Mouse (Mus musculus) lung, postnatal 36 days (tissue): Measurements from ENCODE around the gene Eef1akmt3.
"Not testable (repeated sequence)": the region's sequence is repeated elsewhere in the genome, so short reads cannot be mapped to it uniquely, and the experiment has no call there.

Source experiments
- DNase-seq: peaks from one replicate; pipeline ENCODE4 v3.0.0; 2022; ENCODE audit warnings: mixed read lengths

The Eef1akmt3 gene

GRCm38 (mm10) chr10:127041274-127041766, at the start of gene Eef1akmt3, which contains the start of gene Mettl1:
Gene Eef1akmt3 (minus strand): TSS chr10:127041513.
Gene Mettl1 (plus strand): TSS chr10:127041414.
- DNase-seq: peak; percentile 30

DNA sequence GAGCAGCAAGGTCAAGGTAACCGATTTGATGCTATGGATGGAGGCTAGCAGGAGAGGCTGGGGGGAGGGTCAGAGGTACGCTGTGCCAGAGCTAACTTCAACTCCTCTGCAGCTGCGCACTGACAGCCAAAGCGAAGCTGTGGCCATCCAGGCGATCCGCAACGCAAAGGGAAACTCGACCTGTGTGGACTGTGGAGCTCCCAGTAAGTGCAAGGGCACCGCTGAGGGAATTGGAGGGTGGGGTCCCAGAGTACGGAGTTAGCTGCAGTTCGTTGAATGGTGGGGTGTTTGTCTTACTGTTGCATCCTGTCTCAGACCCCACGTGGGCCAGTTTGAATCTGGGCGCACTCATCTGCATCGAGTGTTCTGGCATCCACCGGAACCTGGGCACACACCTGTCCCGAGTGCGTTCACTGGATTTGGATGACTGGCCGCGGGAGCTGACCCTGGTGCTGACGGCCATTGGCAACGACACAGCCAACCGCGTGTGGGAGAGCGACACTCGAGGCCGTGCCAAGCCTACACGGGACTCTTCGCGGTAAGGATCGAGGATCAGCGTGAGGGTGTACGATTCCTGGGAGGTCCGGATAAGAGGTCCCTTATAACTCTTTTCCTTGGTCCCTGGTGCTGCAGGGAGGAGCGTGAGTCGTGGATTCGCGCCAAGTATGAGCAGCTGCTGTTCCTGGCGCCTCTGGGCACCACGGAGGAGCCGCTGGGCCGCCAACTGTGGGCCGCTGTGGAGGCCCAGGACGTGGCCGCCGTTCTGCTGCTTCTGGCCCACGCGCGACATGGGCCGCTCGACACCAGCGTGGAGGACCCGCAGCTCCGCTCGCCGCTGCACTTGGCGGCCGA, 49.5 kb upstream of the Eef1akmt3 start:
- DNase-seq: peak; percentile 70

DNA sequence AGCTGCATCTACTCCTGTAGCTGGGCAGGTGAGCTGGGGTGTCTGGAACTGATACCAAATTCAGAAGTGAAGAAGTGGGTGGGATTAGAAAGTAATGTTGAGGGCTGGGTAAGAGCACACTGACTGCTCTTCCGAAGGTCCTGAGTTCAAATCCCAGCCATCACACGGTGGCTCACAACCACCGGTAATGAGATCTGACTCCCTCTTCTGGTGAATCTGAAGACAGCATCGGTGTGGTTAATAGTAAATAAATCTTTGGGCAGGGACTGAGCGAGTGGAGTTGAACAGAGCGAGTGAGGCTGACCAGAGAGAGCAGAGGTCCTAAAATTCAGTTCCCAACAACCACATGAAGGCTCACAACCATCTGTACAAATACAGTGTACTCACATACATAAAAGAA, 44.3 kb upstream of the Eef1akmt3 start:
- DNase-seq: no peak

DNA sequence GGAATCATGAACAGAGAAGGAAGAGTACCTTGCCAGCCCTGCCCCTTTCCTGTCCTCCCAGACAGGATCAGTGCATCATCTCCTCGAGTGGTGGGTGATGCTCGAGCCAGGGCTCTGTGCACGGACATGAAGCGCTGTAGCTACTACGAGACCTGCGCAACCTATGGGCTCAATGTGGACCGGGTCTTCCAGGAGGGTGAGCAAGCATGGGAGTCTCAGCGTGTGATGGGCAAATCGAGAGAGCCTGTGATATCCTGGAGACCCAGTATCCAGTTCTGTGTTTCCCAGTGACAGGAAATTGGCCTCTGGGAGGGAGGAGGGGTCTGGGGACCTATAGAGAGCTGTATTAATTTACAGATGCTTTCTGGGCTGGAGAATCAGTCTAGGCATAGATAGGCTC, 43.7 kb upstream of the Eef1akmt3 start:
- no peak for DNase-seq

GRCm38 (mm10) chr10:127083915-127084306, 42.6 kb upstream of the Eef1akmt3 start:
- DNase-seq: no peak

DNA sequence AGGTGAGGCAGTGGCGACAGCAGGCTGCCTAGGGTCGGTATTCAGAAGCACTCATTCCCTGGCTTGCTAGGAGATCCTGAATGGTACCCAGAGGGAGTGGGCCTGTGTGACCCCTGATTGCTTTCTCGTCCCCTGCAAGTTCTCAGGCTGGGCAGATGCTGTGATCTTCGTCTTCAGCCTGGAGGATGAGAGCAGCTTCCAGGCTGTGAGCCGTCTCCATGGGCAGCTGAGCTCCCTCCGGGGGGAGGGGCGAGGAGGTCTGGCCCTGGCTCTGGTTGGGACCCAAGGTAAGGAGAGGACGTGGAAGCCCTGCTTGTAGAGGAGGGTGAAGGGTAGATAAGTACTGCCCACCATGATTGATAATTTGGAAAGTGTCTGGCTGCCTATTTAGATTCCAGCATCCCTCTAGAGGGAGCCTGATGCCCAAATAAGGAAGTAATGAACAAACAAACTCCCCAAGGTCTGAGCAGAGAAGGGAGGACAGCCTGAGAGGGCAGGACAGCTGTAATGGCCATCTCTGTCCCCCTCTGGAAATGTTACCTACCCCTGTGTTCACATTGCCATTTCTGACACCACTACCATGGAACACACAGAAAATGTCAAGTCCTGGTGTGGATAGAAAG, 42.1 kb upstream of the Eef1akmt3 start:
- DNase-seq: no peak

GRCm38 (mm10) chr10:127081996-127082620, 40.8 kb upstream of the Eef1akmt3 start:
- DNase-seq: no peak

GRCm38 (mm10) chr10:127080901-127081780, 39.8 kb upstream of the Eef1akmt3 start:
- no peak for DNase-seq

DNA sequence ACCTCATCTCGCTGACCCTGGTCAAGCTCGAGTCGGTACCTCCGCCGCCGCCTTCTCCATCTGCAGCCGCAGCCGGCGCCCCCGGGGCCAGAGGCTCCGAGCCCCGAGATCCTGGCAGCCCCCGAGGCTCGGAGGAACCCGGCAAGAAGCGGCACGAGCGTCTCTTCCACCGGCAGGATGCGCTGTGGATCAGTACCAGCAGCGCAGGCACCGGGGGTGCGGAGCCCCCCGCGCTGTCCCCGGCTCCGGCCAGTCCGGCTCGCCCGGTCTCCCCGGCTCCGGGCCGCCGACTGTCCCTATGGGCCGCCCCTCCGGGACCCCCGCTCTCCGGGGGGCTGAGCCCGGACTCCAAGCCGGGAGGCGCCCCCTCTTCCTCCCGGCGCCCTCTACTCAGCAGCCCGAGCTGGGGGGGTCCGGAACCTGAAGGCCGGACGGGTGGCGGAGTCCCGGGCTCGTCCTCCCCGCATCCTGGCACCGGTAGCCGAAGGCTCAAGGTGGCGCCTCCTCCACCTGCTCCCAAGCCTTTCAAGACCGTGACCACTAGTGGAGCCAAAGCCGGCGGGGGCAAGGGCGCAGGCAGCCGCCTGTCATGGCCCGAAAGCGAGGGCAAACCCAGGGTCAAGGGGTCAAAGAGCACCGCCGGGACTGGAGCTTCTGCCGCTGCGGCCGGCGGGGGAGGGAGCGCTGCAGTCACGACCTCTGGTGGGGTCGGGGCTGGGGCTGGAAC, 38.5 kb upstream of the Eef1akmt3 start:
- no peak for DNase-seq

GRCm38 (mm10) chr10:127078677-127079575, 37.6 kb upstream of the Eef1akmt3 start:
- DNase-seq: no peak

GRCm38 (mm10) chr10:127078001-127078676, 36.8 kb upstream of the Eef1akmt3 start:
- no peak for DNase-seq

GRCm38 (mm10) chr10:127077515-127077914, 36.2 kb upstream of the Eef1akmt3 start:
- no peak for DNase-seq

DNA sequence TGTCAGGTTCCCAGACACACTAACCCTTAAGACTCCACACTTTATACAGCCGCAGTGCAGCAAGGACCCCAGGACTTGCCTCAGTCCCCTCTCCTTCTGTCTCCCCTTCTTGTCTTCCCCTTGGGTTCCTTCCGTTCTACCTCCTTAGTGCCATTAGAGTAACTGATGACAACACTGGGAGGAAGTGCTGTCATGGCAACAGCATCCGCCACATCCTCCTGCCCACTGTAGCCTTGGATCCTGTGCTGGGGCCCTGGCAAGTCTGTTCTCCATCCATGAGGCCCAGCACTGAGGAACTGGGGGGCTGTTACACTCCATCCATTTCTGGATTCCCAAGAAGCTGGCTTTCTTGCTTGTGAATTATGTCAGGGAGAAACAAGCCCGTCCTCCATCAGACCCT, 34.8 kb upstream of the Eef1akmt3 start:
- peak; percentile 57 for DNase-seq

DNA sequence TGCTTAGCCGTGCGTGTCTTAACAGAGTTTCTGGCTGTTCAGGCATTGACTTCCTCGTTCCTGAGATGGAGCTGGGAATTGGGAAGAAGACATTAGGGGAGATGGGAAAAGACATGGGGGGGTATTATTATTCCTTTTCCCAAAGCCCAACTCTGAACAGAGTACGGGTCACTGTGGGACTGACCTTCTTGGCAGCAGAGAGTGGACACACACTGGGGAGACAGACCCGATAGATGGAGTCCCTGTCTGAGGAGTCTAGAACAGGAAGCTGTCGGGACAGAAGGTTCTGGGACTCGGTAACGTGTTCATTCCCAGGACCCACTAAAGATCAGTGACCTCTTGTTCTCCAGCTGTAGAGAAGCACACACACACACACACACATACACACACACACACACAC, 34.3 kb upstream of the Eef1akmt3 start:
- DNase-seq: no peak

DNA sequence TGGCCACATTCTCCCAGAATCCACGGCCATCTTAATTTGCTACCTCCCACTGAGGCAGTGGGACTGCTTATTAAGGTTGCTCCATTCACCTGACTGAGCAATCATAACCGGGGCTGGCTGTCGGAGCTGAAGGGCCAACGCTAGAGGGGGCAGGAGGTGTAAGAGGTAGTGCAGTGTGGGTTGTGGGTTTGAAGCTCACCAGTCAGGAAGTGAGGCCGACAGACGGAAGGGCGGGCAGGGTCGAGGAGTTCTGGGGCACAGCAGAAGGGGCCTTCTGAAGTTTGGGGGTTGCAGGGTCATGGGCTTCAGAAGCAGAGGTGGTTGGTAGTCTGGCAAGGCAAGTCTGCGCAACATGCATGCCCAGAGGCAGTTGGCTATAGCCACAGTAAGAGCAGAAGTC, 33.8 kb upstream of the Eef1akmt3 start, which contains the start of gene Agap2:
Gene Agap2, plus strand, starts transcription at position 205 of the 400 bp plus-strand sequence.
- DNase-seq: peak; percentile 68

GRCm38 (mm10) chr10:127073981-127074380, 32.7 kb upstream of the Eef1akmt3 start:
- DNase-seq: no peak

DNA sequence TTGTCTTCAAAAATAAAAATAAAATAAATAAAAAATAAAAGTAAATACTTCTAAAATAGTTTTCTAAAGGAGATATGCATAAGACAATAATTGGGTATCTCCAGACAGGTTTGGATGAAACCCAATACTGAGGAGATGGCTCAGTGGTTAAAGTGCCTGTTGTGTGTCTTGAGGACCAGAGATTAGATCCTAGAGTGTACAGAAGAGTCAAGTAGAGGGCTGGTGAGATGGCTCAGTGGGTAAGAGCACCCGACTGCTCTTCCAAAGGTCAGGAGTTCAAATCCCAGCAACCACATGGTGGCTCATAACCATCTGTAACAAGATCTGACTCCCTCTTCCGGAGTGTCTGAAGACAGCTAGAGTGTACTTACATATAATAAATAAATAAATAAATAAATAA, 31.7 kb upstream of the Eef1akmt3 start:
- not testable (repeated sequence) for DNase-seq

- not testable (repeated sequence) for DNase-seq
Observed at GRCm38 (mm10) chr10:127072270-127072669, 31.0 kb upstream of the Eef1akmt3 start.

DNA sequence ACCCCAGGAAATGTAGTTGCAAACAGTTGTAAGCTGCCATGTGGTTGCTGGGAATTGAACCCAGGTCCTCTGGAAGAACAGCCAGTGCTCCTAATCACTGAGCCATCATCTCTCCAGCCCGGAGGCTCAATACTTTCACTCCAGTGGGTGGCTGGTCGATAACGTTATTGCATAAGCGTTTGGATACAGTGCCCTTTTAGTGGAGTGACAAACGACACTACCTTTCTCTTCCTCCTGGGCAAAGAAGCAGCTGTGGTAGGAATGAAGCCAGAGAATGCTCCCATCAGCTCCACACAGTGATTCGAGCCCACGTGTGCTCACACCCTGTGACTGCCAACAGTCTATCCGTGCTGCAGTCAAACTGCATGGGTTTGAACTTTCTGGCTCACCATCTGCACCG, 29.9 kb upstream of the Eef1akmt3 start:
- DNase-seq: no peak
